Mouse (Mus musculus) liver, adult 2 months (tissue): ENCODE data around the gene Gm21983. TPM values are rescaled to one million over a fixed set of nuclear protein-coding genes. Genes with fewer than 3 reads are reported as not detected.
A peak's percentile ranks its signal among the peaks of the same experiment; 100 is the strongest.

Experiments
- DNase-seq: peaks from one replicate; pipeline ENCODE4 v3.0.0-alpha.2; 2011; ENCODE audit warnings: low read depth, low spot score; ENCODE audit errors: extremely low read depth
- H3K27ac ChIP-seq: fragments of 200-500 bp; replicated peaks from 2 replicates; pipeline ENCODE4 v1.5.1; 2012; ENCODE audit warnings: low read depth, mild to moderate bottlenecking, control low read depth, inconsistent platforms, low read length; ENCODE audit not compliant: insufficient read depth
- H3K27me3 ChIP-seq: fragments of 200-500 bp; 2 replicates; pipeline ENCODE4 v1.6.1; 2012; ENCODE audit warnings: mild to moderate bottlenecking, moderate library complexity, low read length, inconsistent platforms; ENCODE audit not compliant: control insufficient read depth, insufficient read depth
- H3K36me3 ChIP-seq: fragments of 200-500 bp; 2 replicates; pipeline ENCODE4 v1.6.1; 2012; ENCODE audit warnings: low read length, inconsistent platforms; ENCODE audit not compliant: control insufficient read depth, insufficient read depth
- H3K4me1 ChIP-seq: fragments of 200-500 bp; 2 replicates; pipeline ENCODE4 v1.6.1; 2011; ENCODE audit warnings: low read length; ENCODE audit not compliant: control insufficient read depth, insufficient read depth
- H3K4me3 ChIP-seq: fragments of 200-500 bp; 2 replicates; pipeline ENCODE4 v1.5.1; 2011; ENCODE audit warnings: low read depth, mild to moderate bottlenecking, control low read depth, low read length, moderate library complexity; ENCODE audit not compliant: insufficient read depth
- H3K79me2 ChIP-seq: fragments of 200-500 bp; 2 replicates; pipeline ENCODE4 v1.6.1; 2012; ENCODE audit warnings: inconsistent platforms, mild to moderate bottlenecking, low read length, moderate library complexity; ENCODE audit not compliant: control insufficient read depth, insufficient read depth
- H3K9ac ChIP-seq: fragments of 200-500 bp; 2 replicates; pipeline ENCODE4 v1.6.1; 2012; ENCODE audit warnings: low read depth, mild to moderate bottlenecking, control low read depth, inconsistent platforms, low read length
- CTCF ChIP-seq: fragments of 200-500 bp; IDR thresholded peaks from 2 replicates; pipeline ENCODE4 v1.5.1; 2011; ENCODE audit warnings: low read depth, low read length, control low read depth
- POLR2A ChIP-seq: fragments of 200-500 bp; IDR thresholded peaks from 2 replicates; pipeline ENCODE4 v1.6.1; 2011; ENCODE audit warnings: low read length, control low read depth; ENCODE audit not compliant: insufficient read depth; ENCODE audit errors: extremely low read depth
- WGBS: fragments of 180-500 bp; shearing (Covaris S2); methylation state at CpG from one replicate; pipeline ENCODE4 v1.1.7; 2018; 5-methylcytosine and 5-hydroxymethylcytosine counted together
- polyA plus RNA-seq: library from polyadenylated mRNA; depleted of rRNA; stranded (reverse); fragments of >200 nt; gene quantifications from 2 replicates; pipeline ENCODE4 v1.2.3, GENCODE M21; 2012
- total RNA-seq: library from RNA; depleted of rRNA; stranded (reverse); fragments of >200 nt; gene quantifications from 2 replicates; pipeline ENCODE4 v1.2.3, GENCODE M21; 2014

Gene Gm21983
- total and polyA plus RNA-seq, 2 experiments, result 0.09 TPM; not detected in 1

DNA sequence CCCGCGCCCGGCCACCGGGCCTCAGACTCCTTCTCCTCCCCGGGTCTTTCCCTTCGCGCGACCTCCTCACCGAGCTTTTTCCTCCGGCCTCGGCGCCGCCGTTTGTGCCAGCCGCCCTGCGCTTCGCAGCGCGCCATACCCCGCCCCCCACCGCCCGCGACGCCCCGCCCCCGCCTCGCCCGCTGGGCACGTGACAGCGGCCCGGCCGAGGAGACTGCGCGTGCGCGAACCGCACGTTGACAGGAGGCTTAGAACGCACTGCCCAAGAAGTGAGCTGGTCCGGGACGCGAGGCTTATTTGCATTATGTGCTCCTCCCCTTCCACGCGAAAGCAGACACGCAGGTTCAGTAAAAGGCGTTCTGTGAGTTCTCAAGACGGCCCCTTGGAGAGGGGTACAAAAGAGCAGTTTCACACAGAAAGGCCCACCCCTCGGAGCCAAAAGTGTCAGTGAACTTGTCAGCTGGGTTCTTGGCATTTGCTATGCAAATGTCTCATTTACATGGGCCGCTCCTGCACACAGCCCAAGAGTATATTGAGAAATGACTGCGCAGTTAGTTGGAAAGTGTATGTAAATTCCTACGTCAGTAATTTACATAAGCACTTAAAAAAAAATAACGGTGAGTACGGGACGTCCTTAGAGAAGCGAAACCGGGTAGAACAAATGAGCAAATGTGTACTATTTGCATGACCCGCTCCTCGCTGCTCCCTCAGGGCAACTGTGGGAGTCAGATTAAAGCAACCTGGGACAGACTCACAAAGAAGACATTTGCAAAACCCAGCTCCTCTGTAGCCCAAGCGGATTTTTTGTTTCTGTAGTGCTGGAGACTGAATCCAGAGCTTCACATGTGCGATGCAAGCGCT lies 14.0 kb downstream of the Gm21983 start, which contains the start of gene Egln2:
Egln2 (minus strand) TSS at position 189 of the 861 bp plus-strand sequence.
- H3K4me1 ChIP-seq, result peaks cover 26% of the 10 kb centered on the region
- peak within 1 kb of the TSS; percentile 89 for H3K9ac ChIP-seq
- H3K27me3 ChIP-seq, result no peaks in the 10 kb centered on the region
- peak; percentile 96 for DNase-seq
- H3K4me3 ChIP-seq, result peak within 1 kb of the TSS; percentile 72
- H3K27ac ChIP-seq, result peak within 1 kb of the TSS; percentile 95
- H3K79me2 ChIP-seq, result peaks cover 4% of the 10 kb centered on the region; the same call in 1 of the 2 replicates
- WGBS, result under 1% methylated on average over 61 of the region's 61 CpGs
- no peak for TF ChIP-seq CTCF
- 0 out of 2 replicates have a peak, but pooled peaks have one; percentile 54 for TF ChIP-seq POLR2A
- H3K36me3 ChIP-seq, result no peaks in the 10 kb centered on the region

- no peaks in the 10 kb centered on the region for H3K27me3 ChIP-seq
- peak overlapping the region; percentile 72 for H3K4me3 ChIP-seq
- peak overlapping the region; percentile 95 for H3K27ac ChIP-seq
- peaks cover 29% of the 10 kb centered on the region for H3K4me1 ChIP-seq
- TF ChIP-seq POLR2A (peak; percentile 78), CTCF (no peak)
- DNase-seq, result peak; percentile 88
- peak overlapping the region; percentile 89 for H3K9ac ChIP-seq
- no peaks in the 10 kb centered on the region for H3K36me3 ChIP-seq
- H3K79me2 ChIP-seq, result peaks cover 4% of the 10 kb centered on the region; the same call in 1 of the 2 replicates
- under 1% methylated on average over 40 of the region's 43 CpGs for WGBS
Measured at GRCm38 (mm10) chr7:27166229-27166613, 14.7 kb downstream of the Gm21983 start.

- no peak for DNase-seq
- under 1% methylated on average over 8 of the region's 8 CpGs for WGBS
Measured at GRCm38 (mm10) chr7:27165696-27166095, 15.2 kb downstream of the Gm21983 start.

DNA sequence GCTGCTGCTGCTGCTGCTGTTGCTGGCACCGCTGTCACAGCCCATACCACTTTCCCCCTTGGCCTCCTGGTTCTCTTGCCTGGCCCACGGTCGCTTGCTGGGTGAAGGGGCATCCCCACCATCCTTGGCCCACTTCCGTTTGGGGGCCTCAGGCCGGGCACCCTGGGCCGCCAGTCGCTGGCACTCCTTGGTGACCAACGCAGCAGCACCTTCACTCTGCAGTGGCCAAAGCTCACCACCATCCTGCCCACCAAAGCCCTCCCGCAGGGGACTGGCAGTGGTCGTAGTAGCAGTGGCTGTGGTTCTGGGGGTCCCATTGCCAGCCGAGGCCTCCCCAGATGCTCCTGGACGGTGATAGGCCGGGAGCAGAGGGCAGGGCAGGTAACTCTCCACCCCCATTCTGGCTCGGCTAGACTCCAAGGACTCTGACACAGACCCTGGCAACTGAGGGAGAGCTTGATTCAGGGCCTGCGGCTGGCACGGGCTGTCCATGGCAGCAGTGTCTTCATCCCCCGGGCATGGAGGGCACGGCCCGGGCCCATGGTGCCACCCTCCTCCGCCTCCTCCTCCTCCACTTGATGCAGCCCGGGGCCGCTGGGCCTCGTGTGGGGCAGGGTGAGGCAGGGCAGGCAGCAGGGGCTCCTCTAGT lies 15.8 kb downstream of the Gm21983 start:
- Histone ChIP-seq H3K9ac (peak overlapping the region; percentile 88), H3K27ac (peak overlapping the region; percentile 93), H3K36me3 (no peaks in the 10 kb centered on the region), H3K4me3 (peak overlapping the region; percentile 72), H3K79me2 (peaks cover 4% of the 10 kb centered on the region; the same call in 1 of the 2 replicates), H3K27me3 (no peaks in the 10 kb centered on the region), H3K4me1 (peaks cover 34% of the 10 kb centered on the region)
- peak; percentile 85 for DNase-seq
- WGBS, result 30% methylated on average over 23 of the region's 23 CpGs
- peak; percentile 78 for TF ChIP-seq POLR2A
- no peak for TF ChIP-seq CTCF

More at GRCm38 (mm10) chr7:27165696-27166095, 15.2 kb downstream of the Gm21983 start:
- Histone ChIP-seq H3K27me3 (no peaks in the 10 kb centered on the region), H3K4me1 (peaks cover 34% of the 10 kb centered on the region), H3K9ac (peak overlapping the region; percentile 88), H3K4me3 (peak overlapping the region; percentile 72), H3K79me2 (peaks cover 4% of the 10 kb centered on the region; the same call in 1 of the 2 replicates), H3K36me3 (no peaks in the 10 kb centered on the region), H3K27ac (peak overlapping the region; percentile 93)
- no peak for TF ChIP-seq CTCF
- no peak for TF ChIP-seq POLR2A

DNA sequence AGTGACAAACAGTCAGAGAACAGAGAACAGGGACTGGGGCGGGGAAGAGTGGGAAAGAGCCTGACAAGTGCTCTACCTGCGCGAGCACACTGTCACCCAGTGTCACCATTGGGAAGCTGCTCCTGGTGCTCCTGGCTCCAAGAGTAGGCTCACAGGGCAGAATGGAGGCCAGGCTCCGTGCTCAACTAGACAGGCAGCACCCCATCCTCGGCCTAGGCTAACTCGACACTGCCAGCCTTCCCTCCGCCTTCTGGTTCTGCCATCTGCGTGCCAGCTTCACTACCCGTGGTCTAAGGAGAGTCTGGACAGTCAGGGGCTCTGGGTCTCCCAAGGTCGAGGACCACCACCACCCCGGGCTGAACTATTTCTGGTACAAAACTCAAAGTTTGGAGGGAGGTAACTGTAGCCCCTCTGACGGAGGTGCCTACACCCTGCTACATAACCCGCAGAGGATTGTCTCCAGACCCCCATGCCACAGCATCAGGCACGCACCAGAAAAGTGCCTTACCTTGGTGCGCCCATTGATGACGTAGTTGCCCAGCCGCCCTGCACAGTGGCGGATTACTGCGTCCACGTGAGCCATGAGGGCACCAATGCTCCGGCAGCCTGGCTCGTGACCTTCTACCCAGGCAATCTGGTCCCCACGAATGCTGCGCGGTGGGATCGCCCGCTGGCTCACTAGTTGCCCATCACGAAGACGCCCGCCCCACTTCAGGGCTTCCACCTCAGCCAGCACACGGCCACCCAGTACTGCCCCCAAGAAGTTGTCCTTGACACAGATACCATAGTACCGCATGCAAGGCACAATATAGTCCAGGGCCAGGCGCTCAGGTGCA lies 16.6 kb downstream of the Gm21983 start:
- Histone ChIP-seq H3K79me2 (peaks cover 4% of the 10 kb centered on the region; the same call in 1 of the 2 replicates), H3K9ac (peak overlapping the region; percentile 88), H3K27me3 (no peaks in the 10 kb centered on the region), H3K4me3 (peak overlapping the region; percentile 72), H3K36me3 (0 out of 2 replicates have a peak, but pooled peaks cover 2% of the 10 kb centered on the region), H3K27ac (peak overlapping the region; percentile 93), H3K4me1 (peaks cover 34% of the 10 kb centered on the region)
- 53% methylated on average over 33 of the region's 33 CpGs for WGBS
- peak; percentile 68 for DNase-seq
- 0 out of 2 replicates have a peak, but pooled peaks have one; percentile 24 for TF ChIP-seq POLR2A
- no peak for TF ChIP-seq CTCF
